Mouse (Mus musculus) ES-Bruce4 (cell line): ENCODE data around the gene Cyp4a12a. TPM values are rescaled to one million over a fixed set of nuclear protein-coding genes. Genes with fewer than 3 reads are reported as not detected.
"Not testable (repeated sequence)": the region's sequence is repeated elsewhere in the genome, so short reads cannot be mapped to it uniquely, and the experiment has no call there.

Experiments
- H3K27ac ChIP-seq: 2 replicates; pipeline ENCODE4 v1.5.1; 2012; ENCODE audit warnings: low read length, inconsistent platforms; ENCODE audit not compliant: insufficient read depth
- H3K27me3 ChIP-seq: 2 replicates; pipeline ENCODE4 v1.6.1; 2012; ENCODE audit warnings: mild to moderate bottlenecking, low read length, inconsistent platforms; ENCODE audit not compliant: control insufficient read depth, poor library complexity, insufficient read depth, severe bottlenecking
- H3K36me3 ChIP-seq: 2 replicates; pipeline ENCODE4 v1.6.1; 2012; ENCODE audit warnings: inconsistent platforms, mild to moderate bottlenecking, low read length, moderate library complexity; ENCODE audit not compliant: control insufficient read depth, poor library complexity, insufficient read depth, severe bottlenecking
- H3K4me1 ChIP-seq: one replicate; pipeline ENCODE4 v1.8.1; 2011; ENCODE audit warnings: low read length; ENCODE audit not compliant: control insufficient read depth, insufficient read depth
- H3K4me3 ChIP-seq: 2 replicates; pipeline ENCODE4 v1.5.1; 2011; ENCODE audit warnings: low read depth, mild to moderate bottlenecking, low read length
- H3K9ac ChIP-seq: 2 replicates; pipeline ENCODE4 v1.6.1; 2012; ENCODE audit warnings: low read depth, mild to moderate bottlenecking, inconsistent platforms; ENCODE audit not compliant: poor library complexity, severe bottlenecking
- H3K9me3 ChIP-seq: replicated peaks from 2 replicates; pipeline ENCODE4 v1.6.1; 2012; ENCODE audit warnings: mild to moderate bottlenecking, low read length, inconsistent platforms; ENCODE audit not compliant: control insufficient read depth, poor library complexity, insufficient read depth, severe bottlenecking
- CTCF ChIP-seq: IDR thresholded peaks from one replicate; pipeline ENCODE4 v1.8.1; 2011; ENCODE audit warnings: low read depth, low read length
- EP300 ChIP-seq: IDR thresholded peaks from 2 replicates; pipeline ENCODE4 v1.6.1; 2011; ENCODE audit warnings: low read depth, low read length; ENCODE audit not compliant: insufficient read depth
- POLR2A ChIP-seq: IDR thresholded peaks from one replicate; pipeline ENCODE4 v1.8.1; 2011; ENCODE audit warnings: low read length; ENCODE audit not compliant: insufficient read depth
- polyA plus RNA-seq: library from polyadenylated mRNA; stranded (reverse); fragments of >200 nt; gene quantifications from 2 replicates; pipeline ENCODE4 v1.2.4, GENCODE M21; 2011; ENCODE audit warnings: low read depth; ENCODE audit not compliant: missing spikeins, insufficient read depth, insufficient read length

Cyp4a12a gene
- not detected in 2 replicates for polyA plus RNA-seq

DNA sequence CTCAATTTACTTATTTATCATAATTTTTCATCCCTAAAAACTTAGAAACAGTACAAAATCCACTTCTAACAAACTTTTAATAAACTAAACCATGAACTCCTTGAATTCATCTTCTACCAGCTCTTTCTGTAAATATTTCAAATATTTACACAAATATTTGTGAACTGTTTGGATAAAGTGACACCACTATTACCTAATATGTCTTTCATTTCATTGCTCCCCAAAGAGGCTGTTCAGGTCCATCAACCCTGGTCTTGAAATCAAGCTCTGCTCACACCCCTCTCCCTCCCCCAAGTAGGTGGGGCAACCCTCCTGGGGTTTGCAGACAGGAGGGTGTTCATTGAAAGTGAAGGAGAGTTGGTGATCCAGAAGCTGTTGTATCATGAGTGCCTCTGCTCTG lies at the start of gene Cyp4a12a:
Cyp4a12a (plus strand) TSS at position 301 of the 400 bp plus-strand sequence.
- H3K27me3 ChIP-seq, H3K4me1 ChIP-seq, H3K27ac ChIP-seq, H3K36me3 ChIP-seq, H3K9ac ChIP-seq, H3K9me3 ChIP-seq, H3K4me3 ChIP-seq: not testable (repeated sequence)

- H3K4me3 ChIP-seq, H3K9ac ChIP-seq, H3K9me3 ChIP-seq, H3K27ac ChIP-seq, H3K4me1 ChIP-seq, H3K36me3 ChIP-seq, H3K27me3 ChIP-seq: not testable (repeated sequence)
Observed at GRCm38 (mm10) chr4:115264687-115265569, 33.9 kb upstream of the Cyp4a12a start.

DNA sequence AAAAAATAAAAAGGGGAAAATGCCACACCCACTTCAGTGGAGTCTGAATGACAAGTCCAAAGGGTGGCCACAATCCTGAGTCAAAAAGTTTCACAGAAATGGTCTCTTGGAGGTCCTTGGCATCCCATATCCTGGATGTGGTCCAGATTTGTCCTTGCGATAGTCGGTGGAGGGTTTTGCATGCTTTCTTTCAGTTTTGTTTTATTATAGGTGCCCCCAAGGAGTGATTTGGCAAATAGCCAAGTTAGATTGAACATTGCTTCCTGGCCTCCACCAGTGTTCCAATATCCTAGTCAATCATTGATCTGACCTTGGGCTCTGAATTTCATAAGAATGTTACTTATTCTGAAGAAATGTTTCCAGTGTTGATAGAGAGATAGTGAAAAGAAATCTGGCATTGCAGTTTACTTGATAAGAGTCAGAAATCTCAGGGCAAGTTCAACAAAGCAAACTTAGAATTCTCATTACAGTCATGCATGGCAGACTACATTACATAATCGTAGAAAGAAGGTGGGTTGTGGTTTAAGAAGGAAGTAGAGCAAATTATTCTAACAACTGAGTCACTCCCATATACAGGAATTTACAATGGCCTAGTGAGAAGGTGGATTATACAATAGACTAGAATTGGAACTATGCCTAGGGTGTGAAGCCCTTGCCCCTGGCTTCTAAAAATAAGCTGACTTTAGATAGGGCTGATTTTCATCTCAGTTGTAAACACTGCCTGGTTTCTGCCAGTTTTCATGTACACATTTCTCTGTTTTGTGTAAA lies 20.4 kb upstream of the Cyp4a12a start:
- not testable (repeated sequence) for H3K4me1 ChIP-seq, H3K27ac ChIP-seq, H3K27me3 ChIP-seq, H3K9ac ChIP-seq, H3K36me3 ChIP-seq, H3K4me3 ChIP-seq, H3K9me3 ChIP-seq

DNA sequence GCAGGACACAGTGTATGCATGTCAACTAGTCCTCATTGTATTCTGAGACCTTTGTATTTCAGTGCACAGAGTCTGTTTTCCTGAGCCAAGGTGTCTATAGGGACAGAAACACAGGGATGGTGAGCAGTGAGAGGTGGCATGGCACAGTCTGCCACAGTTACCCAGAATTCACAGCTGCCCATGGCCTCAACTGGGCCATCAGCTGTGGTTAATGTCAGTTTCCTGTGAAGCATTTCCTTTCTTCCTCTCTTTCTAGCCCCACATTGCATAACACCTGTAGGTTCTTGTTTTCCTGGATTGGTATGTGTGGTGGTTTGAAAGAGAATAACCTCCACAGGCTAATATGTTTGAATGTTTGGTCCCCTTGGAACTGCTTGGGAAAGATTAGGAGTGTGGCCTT lies 18.5 kb upstream of the Cyp4a12a start:
- TF ChIP-seq POLR2A (no peak), EP300 (no peak), CTCF (no peak)
- no peaks in the 10 kb centered on the region for H3K4me1 ChIP-seq
- H3K27me3 ChIP-seq = no peaks in the 10 kb centered on the region
- H3K27ac ChIP-seq = no peak overlapping the region
- H3K9ac ChIP-seq = no peak overlapping the region
- no peaks in the 10 kb centered on the region; the same call in 1 of the 2 replicates for H3K9me3 ChIP-seq
- no peaks in the 10 kb centered on the region for H3K36me3 ChIP-seq
- H3K4me3 ChIP-seq = no peak overlapping the region

DNA sequence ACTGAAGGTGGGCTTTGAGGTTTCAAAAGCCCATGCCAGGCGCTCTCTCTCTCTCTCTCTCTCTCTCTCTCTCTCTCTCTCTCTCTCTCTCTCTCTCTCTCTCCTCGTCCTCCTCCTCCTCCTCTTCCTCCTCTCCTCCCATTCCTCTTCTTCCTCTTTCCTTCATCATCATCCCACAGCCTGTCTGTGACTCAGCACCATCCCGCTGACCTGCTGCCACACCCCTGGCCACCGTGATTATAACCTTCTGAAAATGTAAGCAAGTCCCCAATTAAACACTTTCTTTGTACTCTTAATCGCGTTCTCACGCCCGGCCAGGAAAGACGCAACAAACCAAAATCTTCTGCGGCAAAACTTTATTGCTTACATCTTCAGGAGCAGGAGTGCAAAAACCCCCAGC lies 18.1 kb upstream of the Cyp4a12a start:
- not testable (repeated sequence) for H3K36me3 ChIP-seq, H3K9me3 ChIP-seq, H3K27ac ChIP-seq, H3K27me3 ChIP-seq, H3K4me1 ChIP-seq
- Histone ChIP-seq H3K4me3 (peak overlapping the region; percentile 97), H3K9ac (peak overlapping the region; percentile 66; the same call in 1 of the 2 replicates)

DNA sequence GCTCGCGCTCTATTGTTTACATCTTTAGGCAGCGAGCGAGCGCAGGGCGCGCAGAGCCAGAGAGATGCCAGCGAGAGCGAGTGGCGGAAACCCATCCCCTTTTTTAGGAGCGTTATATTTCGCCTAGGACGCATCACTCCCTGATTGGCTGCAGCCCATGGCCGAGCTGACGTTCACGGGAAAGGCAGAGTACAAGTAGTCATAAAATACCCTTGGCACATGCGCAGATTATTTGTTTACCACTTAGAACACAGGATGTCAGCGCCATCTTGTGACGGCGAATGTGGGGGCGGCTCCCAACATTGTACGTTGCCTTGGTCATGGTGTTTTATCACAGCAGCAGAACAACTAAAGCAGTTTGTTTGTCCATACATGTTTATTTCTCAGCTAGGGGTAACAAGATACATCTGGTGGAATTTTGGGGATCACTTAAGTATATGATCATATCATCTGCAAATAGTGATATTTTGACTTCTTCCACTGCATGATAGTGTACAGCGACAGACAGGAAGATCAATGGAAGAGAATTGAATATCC lies 17.5 kb upstream of the Cyp4a12a start:
- H3K4me3 ChIP-seq = peak overlapping the region; percentile 97
- H3K27ac ChIP-seq, H3K4me1 ChIP-seq, H3K36me3 ChIP-seq, H3K27me3 ChIP-seq, H3K9me3 ChIP-seq: not testable (repeated sequence)
- H3K9ac ChIP-seq = peak overlapping the region; percentile 66; the same call in 1 of the 2 replicates

DNA sequence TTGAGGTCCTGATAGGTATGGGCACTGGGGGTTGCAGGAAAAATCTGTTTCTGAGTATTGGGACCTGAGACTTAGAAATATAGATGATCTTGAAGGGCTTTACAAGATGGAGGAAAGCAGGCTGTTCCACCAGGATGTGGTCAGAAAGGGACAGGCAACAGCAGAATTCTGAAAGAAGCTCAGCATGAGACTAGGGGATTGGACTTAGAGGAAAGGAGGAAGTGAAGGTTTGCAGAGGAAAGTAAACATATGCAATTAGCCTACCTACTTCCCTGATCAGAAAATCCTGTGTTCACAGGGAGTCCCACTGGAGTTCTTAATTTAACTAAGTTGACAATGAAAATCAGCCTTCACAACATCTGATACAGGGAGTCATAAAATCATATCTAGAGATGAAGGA lies 26.9 kb downstream of the Cyp4a12a start:
- H3K27me3 ChIP-seq, H3K9me3 ChIP-seq, H3K27ac ChIP-seq, H3K4me3 ChIP-seq, H3K36me3 ChIP-seq, H3K9ac ChIP-seq, H3K4me1 ChIP-seq: not testable (repeated sequence)

- H3K36me3 ChIP-seq = not testable (repeated sequence)
Observed at GRCm38 (mm10) chr4:115365624-115366023, 66.8 kb downstream of the Cyp4a12a start.

DNA sequence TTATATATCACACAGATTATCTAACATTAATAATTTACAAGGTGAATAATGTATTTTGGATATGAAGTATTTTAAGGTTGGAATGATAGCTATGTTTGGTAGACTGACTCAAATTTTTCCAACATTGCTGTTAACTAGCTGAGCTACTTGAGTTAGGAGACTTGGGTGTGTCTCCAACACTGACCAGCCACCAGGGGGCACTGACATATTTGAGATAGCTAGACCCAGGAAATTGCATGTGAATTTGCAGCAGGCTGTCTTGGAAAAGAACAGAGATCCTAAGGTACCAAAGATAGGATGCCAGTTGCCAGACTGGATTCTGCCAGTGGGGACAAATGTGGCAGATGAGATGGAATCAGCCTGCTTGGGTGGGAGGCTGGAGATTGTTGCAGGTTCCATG lies 69.2 kb downstream of the Cyp4a12a start:
- H3K4me1 ChIP-seq, H3K36me3 ChIP-seq, H3K27ac ChIP-seq, H3K9ac ChIP-seq, H3K4me3 ChIP-seq, H3K27me3 ChIP-seq, H3K9me3 ChIP-seq: not testable (repeated sequence)

More at GRCm38 (mm10) chr4:115365624-115366023, 66.8 kb downstream of the Cyp4a12a start:
- not testable (repeated sequence) for H3K27ac ChIP-seq, H3K9me3 ChIP-seq, H3K9ac ChIP-seq, H3K4me3 ChIP-seq, H3K27me3 ChIP-seq, H3K4me1 ChIP-seq
